Mouse (Mus musculus) 3T3-L1 (cell line): ENCODE measurements at regions not wholly inside any gene's neighbourhood (a gene's known extent, or its start where the extent isn't known, plus 50 kb on each side); places are given as distances from the start of the nearest gene placed in this dataset.

Experiments
- DNase-seq: peaks from one replicate; pipeline ENCODE4 v3.0.0-alpha.2; 2015; ENCODE audit warnings: low read depth, low spot score

- DNase-seq = peak; percentile 55
These were observed 126.7 kb downstream of the Mn1 start for GRCm38 (mm10) chr5:111543721-111544495.

- no peak for DNase-seq
These were observed 136.6 kb downstream of the Mn1 start for GRCm38 (mm10) chr5:111553471-111554382.

GRCm38 (mm10) chr5:111554551-111555311 lies 137.6 kb downstream of the Mn1 start:
- no peak for DNase-seq

- no peak for DNase-seq
These were observed 138.3 kb downstream of the Mn1 start for GRCm38 (mm10) chr5:111555312-111555957.

GRCm38 (mm10) chr5:111555981-111556380 lies 138.8 kb downstream of the Mn1 start:
- no peak for DNase-seq

- no peak for DNase-seq
These were observed 143.3 kb downstream of the Mn1 start for GRCm38 (mm10) chr5:111560432-111560831.

- DNase-seq = no peak
These were observed 144.1 kb downstream of the Mn1 start for GRCm38 (mm10) chr5:111561301-111561700.

GRCm38 (mm10) chr5:111570826-111571225 lies 153.7 kb downstream of the Mn1 start:
- no peak for DNase-seq

GRCm38 (mm10) chr5:111573265-111573873 lies 156.2 kb downstream of the Mn1 start:
- no peak for DNase-seq

GRCm38 (mm10) chr5:111574219-111574840 lies 157.2 kb downstream of the Mn1 start:
- DNase-seq = no peak

GRCm38 (mm10) chr5:111575376-111575775 lies 158.2 kb downstream of the Mn1 start:
- DNase-seq = no peak

- no peak for DNase-seq
These were observed 156.3 kb upstream of the Gm26897 start for GRCm38 (mm10) chr5:111577441-111577840.

- DNase-seq = peak; percentile 26
These were observed 155.6 kb upstream of the Gm26897 start for GRCm38 (mm10) chr5:111578088-111578487.

- no peak for DNase-seq
These were observed 154.6 kb upstream of the Gm26897 start for GRCm38 (mm10) chr5:111578977-111579727.

- no peak for DNase-seq
These were observed 152.6 kb upstream of the Gm26897 start for GRCm38 (mm10) chr5:111580870-111581771.

- no peak for DNase-seq
These were observed 151.7 kb upstream of the Gm26897 start for GRCm38 (mm10) chr5:111582004-111582403.

- peak; percentile 51 for DNase-seq
These were observed 143.1 kb upstream of the Gm26897 start for GRCm38 (mm10) chr5:111590619-111591081.

- no peak for DNase-seq
These were observed 140.9 kb upstream of the Gm26897 start for GRCm38 (mm10) chr5:111592807-111593206.
